Mouse (Mus musculus): Measurements from ENCODE around the gene Adgrv1.
"Not testable (repeated sequence)": the region's sequence is repeated elsewhere in the genome, so short reads cannot be mapped to it uniquely, and the experiment has no call there.

The Adgrv1 gene

GRCm38 (mm10) chr13:81342987-81343596, 289.9 kb downstream of the Adgrv1 start:
- DNase-seq (ENCODE audit: extremely low read depth, low read depth), result no peak

- no peak for DNase-seq (ENCODE audit: extremely low read depth, low read depth)
These were observed 297.7 kb downstream of the Adgrv1 start for GRCm38 (mm10) chr13:81335241-81335640.

- DNase-seq (ENCODE audit: extremely low read depth, low read depth), result no peak
These were observed 300.9 kb downstream of the Adgrv1 start for GRCm38 (mm10) chr13:81332018-81332417.

GRCm38 (mm10) chr13:81329762-81330161, 303.2 kb downstream of the Adgrv1 start:
- DNase-seq (ENCODE audit: extremely low read depth, low read depth), result no peak

- no peak for DNase-seq (ENCODE audit: extremely low read depth, low read depth)
These were observed 304.8 kb downstream of the Adgrv1 start for GRCm38 (mm10) chr13:81328181-81328580.

DNA sequence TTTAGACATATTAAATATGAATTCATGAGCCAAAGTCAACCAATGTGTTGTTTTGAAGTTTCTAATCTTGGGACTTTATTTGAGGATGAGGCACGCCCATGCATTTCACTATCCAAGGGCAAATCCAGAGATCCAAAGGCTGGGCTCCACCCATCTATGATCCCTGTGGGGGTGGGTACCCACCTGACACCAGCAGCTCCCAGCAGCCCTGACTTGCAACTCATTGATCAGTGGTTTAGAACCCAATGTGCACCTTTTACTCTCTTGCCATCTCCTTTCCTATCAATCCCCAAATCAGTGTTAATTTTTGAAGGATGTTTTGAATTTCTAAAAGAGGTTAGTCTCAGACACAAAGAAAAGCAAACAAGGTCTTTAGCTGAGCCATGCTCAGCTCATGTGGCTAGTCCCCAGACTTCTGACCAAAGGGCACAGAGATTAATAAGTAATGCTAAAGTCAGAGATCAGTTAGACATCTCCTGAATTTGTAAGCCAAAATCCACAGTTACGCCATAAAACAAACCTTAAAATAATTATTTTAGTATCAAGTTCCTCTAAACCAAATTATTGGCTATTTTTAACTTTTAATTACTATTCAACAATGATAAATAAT, 307.2 kb downstream of the Adgrv1 start:
- no peak for DNase-seq (ENCODE audit: extremely low read depth, low read depth)

DNA sequence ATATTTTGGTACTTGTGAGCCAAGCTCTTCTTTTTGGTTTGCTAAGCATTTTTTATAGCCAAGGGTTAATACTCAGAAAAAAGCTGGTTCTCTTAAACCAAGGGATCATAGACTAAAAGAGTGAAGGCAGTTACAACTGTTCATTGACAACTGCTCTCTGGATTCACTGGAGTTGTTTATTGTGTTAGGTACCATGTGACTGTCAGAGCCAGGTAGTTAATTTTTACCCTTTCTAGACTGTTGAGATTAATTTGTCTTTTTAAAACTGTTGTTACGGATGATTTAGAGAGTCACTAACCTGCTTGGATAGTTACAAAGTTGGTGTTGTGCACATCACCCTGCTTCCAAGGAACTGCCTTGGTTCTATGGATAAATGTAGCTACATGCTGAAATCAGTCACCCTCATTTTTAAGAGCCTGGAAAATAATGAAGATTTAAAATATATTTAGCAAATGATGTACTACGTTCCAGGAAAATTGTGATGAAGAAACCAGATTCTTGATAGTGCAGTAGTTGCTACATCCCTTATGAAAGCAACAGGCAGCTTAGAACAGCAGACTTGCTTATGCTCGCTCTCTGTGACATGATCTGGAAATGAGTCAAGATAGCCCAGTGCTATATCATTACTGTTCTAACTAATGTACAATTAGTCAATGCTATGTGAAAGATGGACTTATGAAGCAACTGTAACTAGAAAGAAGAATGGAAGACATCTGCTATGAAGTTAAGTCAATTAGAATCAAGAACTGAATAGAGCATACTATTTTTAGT, 309.2 kb downstream of the Adgrv1 start:
- DNase-seq (ENCODE audit: extremely low read depth, low read depth), result no peak

GRCm38 (mm10) chr13:81316581-81316980, 316.4 kb downstream of the Adgrv1 start:
- DNase-seq (ENCODE audit: extremely low read depth, low read depth), result no peak

DNA sequence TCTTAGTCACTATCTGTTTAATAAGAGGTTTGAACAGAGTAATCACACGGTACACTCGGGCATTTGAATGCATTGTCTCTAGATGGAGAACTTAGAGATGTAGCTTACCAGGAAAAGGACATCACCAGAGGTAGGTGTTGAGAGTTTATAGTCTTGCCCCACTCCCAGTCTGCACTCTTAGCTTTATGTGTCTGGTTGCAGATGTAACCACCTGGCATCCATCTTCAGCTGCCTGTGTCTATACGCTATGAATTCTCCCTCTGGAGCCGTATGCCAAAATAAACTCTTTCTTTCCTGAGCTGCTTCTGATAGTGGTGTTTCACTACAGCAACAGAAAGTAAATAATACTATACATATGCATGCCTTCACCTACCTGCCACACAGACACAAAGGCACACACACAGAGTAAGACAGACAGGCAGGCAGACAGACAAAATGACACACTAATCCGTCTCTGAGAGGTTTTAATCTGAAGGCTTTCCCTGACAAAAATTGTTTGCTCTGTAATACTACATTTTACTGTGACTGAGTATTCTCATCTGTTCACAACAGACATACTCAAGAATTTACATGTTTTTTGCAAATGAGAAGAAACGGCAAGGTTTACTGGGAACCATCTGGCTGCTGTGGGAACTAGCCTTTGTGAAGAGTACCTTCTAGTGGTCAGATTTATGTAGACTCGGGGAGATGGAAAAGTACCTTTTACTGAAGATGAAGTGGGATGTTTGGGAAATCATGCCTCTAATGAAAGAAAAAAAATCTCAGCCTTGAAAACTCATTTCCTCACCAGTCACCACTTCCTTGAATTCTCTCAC, 318.4 kb downstream of the Adgrv1 start:
- no peak for DNase-seq (ENCODE audit: extremely low read depth, low read depth)

GRCm38 (mm10) chr13:81312148-81312547, 320.8 kb downstream of the Adgrv1 start:
- DNase-seq (ENCODE audit: extremely low read depth, low read depth), result no peak

GRCm38 (mm10) chr13:81300851-81301250, 332.1 kb downstream of the Adgrv1 start:
- no peak for DNase-seq (ENCODE audit: extremely low read depth, low read depth)

DNA sequence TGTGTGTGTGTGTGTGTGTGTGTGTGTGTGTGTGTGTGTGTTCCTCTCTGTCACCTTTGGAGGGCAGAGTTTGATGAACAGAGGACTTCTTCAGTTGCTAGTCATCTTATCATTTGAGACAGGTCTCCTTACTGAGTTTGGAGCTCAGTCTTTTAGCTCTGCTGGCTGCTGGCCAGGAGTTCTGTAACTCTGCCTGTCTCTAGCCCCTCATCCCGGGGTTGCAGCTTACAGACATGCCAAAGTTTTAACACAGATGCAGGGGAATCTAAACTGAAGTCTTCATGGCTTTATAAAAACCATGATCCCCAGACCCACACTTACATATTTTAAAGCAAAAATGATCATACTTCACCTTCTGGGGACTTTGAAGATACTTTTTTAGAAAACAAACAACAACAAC, 338.8 kb downstream of the Adgrv1 start:
- DNase-seq (ENCODE audit: extremely low read depth, low read depth), result no peak

- no peak for DNase-seq (ENCODE audit: extremely low read depth, low read depth)
These were observed 350.8 kb downstream of the Adgrv1 start for GRCm38 (mm10) chr13:81282193-81282592.

GRCm38 (mm10) chr13:81280650-81281229, 352.2 kb downstream of the Adgrv1 start:
- no peak for DNase-seq (ENCODE audit: extremely low read depth, low read depth)

DNA sequence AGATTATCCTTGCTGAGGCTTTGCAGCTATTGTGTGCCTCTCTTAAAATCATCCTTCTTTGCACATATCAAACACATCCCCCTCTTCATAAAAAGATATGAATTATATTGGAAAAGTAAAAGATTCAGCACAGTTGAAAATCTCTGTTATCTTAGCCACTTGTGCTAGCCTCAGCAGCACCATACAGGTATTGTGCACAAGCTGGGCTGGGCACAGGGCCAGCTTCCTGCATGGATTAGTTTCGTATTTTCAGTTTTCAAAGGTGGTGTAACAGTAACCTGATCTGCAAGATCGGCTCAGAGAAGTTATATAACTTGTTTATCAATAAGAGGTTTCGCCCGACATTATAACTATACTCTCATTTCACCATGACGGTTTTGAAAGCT, 353.6 kb downstream of the Adgrv1 start:
- no peak for DNase-seq (ENCODE audit: extremely low read depth, low read depth)

DNA sequence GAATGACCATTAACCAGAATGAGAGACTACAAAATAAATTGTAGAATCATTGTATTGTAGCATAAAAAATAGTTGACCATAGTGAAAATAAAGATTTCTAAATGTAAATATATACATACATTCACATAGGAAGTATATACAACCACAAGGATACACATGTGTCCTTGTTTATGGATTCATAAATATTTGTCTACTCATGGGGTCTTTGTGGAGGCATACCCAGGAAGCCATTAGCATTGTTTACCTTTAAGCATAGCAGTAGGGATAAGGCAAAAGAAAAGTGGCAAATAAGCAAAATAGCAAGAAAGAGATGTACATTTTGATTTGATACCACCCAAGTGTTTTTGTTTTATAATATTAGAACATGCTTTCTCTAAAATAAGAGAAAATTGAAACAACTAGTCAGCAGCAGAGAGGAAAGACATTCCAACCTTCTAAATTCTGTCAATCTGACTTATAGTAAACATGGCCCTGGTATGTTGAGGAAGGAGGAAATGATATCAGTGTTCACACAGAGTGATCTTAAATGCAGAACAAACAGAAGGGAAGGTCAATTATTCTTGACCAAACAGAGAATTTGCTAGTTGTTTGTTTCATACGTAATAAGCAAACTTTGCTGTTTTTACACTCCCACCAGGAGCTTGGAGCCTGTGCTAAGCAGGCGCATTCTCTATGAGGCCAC, 354.1 kb downstream of the Adgrv1 start:
- no peak for DNase-seq (ENCODE audit: extremely low read depth, low read depth)

DNA sequence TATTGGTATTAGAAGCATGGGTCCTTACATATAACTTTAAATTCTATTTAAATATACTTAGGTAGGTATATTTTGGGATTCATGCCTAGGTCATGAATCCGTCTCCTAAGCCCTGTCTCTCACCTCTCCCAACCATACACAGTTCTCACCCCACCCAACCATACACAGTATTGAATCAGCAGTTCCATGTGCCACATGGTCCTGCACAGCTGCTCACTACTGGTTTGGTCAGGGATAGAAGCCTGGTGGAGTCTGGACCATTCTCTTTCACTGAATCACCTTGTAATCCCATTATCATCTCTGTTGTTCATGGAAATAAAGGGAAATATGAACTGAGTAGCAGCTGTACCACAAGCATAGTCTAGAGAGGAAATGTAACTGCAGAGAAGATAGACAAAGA, 359.1 kb downstream of the Adgrv1 start:
- no peak for DNase-seq (ENCODE audit: extremely low read depth, low read depth)

DNA sequence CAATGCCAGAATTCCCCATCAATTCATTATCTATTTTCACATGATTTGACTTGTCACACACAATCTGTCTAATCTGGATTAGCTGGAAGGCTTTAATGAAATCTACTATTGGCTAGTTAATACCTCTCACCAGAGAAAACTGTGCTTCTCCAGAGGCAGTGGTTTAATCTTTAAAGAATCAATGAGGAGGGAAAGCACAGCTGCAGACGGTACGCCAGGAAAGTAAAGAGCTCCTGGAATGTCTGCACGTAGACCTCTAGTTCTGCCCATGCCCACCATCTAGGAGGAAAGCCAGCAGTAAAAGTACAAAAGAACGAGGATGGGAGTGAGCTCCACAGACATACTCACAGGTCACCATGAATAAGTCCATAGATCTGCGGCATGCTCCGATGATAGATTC, 362.6 kb downstream of the Adgrv1 start:
- no peak for DNase-seq (ENCODE audit: extremely low read depth, low read depth)

- DNase-seq (ENCODE audit: extremely low read depth, low read depth), result no peak
These were observed 363.9 kb downstream of the Adgrv1 start for GRCm38 (mm10) chr13:81269056-81269455.

GRCm38 (mm10) chr13:81267489-81267888, 365.5 kb downstream of the Adgrv1 start:
- DNase-seq (ENCODE audit: extremely low read depth, low read depth), result not testable (repeated sequence)

GRCm38 (mm10) chr13:81264465-81264864, 368.5 kb downstream of the Adgrv1 start:
- DNase-seq (ENCODE audit: extremely low read depth, low read depth), result no peak

Data from MEL-GATA-1-ER (cell line).